Mouse (Mus musculus) bone marrow macrophage, adult 2 months (primary cell): Measurements from ENCODE around the gene Gm815. TPM values are rescaled to one million over a fixed set of nuclear protein-coding genes. Genes with fewer than 3 reads are reported as not detected.

Experiments
- H3K27ac ChIP-seq: 2 replicates; pipeline ENCODE4 v1.5.1; 2012; ENCODE audit warnings: low read depth, low read length; ENCODE audit not compliant: insufficient read depth
- H3K4me1 ChIP-seq: 2 replicates; pipeline ENCODE4 v1.6.1; 2012; ENCODE audit warnings: low read length; ENCODE audit not compliant: control insufficient read depth, insufficient read depth
- H3K4me3 ChIP-seq: 2 replicates; pipeline ENCODE4 v1.5.1; 2012; ENCODE audit warnings: mild to moderate bottlenecking, low read length, moderate library complexity; ENCODE audit not compliant: insufficient read depth
- CTCF ChIP-seq: IDR thresholded peaks from 2 replicates; pipeline ENCODE4 v1.5.1; 2012; ENCODE audit warnings: low read depth, mild to moderate bottlenecking, low read length, moderate library complexity
- POLR2A ChIP-seq: IDR thresholded peaks from 2 replicates; pipeline ENCODE4 v1.6.1; 2012; ENCODE audit warnings: mild to moderate bottlenecking, low read depth, low read length, borderline replicate concordance
- polyA plus RNA-seq: library from polyadenylated mRNA; stranded (reverse); fragments of >200 nt; gene quantifications from 2 replicates; pipeline ENCODE4 v1.2.4, GENCODE M21; 2012; ENCODE audit not compliant: missing spikeins, insufficient read depth, insufficient read length

Gene Gm815
- polyA plus RNA-seq, 1 experiment: not detected

- TF ChIP-seq CTCF (no peak), POLR2A (no peak)
- no peaks in the 10 kb centered on the region for H3K4me1 ChIP-seq
- H3K27ac ChIP-seq: no peak overlapping the region
- H3K4me3 ChIP-seq: no peak overlapping the region
These were observed 30.5 kb upstream of the Gm815 start for GRCm38 (mm10) chr19:26855152-26855551.

GRCm38 (mm10) chr19:26858427-26859194 is 27.1 kb upstream of the Gm815 start:
- no peak for TF ChIP-seq POLR2A
- no peak for TF ChIP-seq CTCF
- H3K4me3 ChIP-seq: no peak overlapping the region
- H3K27ac ChIP-seq: no peak overlapping the region
- H3K4me1 ChIP-seq: no peaks in the 10 kb centered on the region

GRCm38 (mm10) chr19:26859195-26859570 is 26.5 kb upstream of the Gm815 start:
- Histone ChIP-seq H3K27ac (no peak overlapping the region), H3K4me1 (no peaks in the 10 kb centered on the region), H3K4me3 (no peak overlapping the region)
- TF ChIP-seq CTCF: no peak
- TF ChIP-seq POLR2A: no peak

- H3K4me1 ChIP-seq: no peaks in the 10 kb centered on the region
- H3K4me3 ChIP-seq: no peak overlapping the region
- no peak overlapping the region for H3K27ac ChIP-seq
- TF ChIP-seq CTCF: no peak
- TF ChIP-seq POLR2A: no peak
These were observed 22.0 kb upstream of the Gm815 start for GRCm38 (mm10) chr19:26863662-26864061.

GRCm38 (mm10) chr19:26864975-26865690 is 20.5 kb upstream of the Gm815 start:
- Histone ChIP-seq H3K27ac (no peak overlapping the region), H3K4me3 (no peak overlapping the region), H3K4me1 (no peaks in the 10 kb centered on the region)
- TF ChIP-seq CTCF (no peak), POLR2A (no peak)

- Histone ChIP-seq H3K4me1 (no peaks in the 10 kb centered on the region), H3K27ac (no peak overlapping the region), H3K4me3 (no peak overlapping the region)
- TF ChIP-seq CTCF: no peak
- no peak for TF ChIP-seq POLR2A
These were observed 19.9 kb upstream of the Gm815 start for GRCm38 (mm10) chr19:26865736-26866135.

- H3K4me3 ChIP-seq: no peak overlapping the region
- TF ChIP-seq CTCF (no peak), POLR2A (no peak)
- no peaks in the 10 kb centered on the region for H3K4me1 ChIP-seq
- no peak overlapping the region for H3K27ac ChIP-seq
These were observed 16.1 kb upstream of the Gm815 start for GRCm38 (mm10) chr19:26869591-26869990.

- no peak overlapping the region for H3K27ac ChIP-seq
- TF ChIP-seq CTCF: no peak
- no peak for TF ChIP-seq POLR2A
- no peaks in the 10 kb centered on the region for H3K4me1 ChIP-seq
- no peak overlapping the region for H3K4me3 ChIP-seq
These were observed 15.4 kb upstream of the Gm815 start for GRCm38 (mm10) chr19:26870280-26870679.

GRCm38 (mm10) chr19:26871096-26871495 is 14.6 kb upstream of the Gm815 start:
- no peak overlapping the region for H3K4me3 ChIP-seq
- H3K27ac ChIP-seq: no peak overlapping the region
- TF ChIP-seq CTCF (no peak), POLR2A (no peak)
- no peaks in the 10 kb centered on the region for H3K4me1 ChIP-seq

- no peaks in the 10 kb centered on the region for H3K4me1 ChIP-seq
- H3K4me3 ChIP-seq: no peak overlapping the region
- H3K27ac ChIP-seq: no peak overlapping the region
- TF ChIP-seq CTCF (no peak), POLR2A (no peak)
These were observed 12.8 kb upstream of the Gm815 start for GRCm38 (mm10) chr19:26872886-26873285.
